Mouse (Mus musculus) c-Kit-positive CD71-positive TER-119-negative erythroid progenitor cells, embryonic 14.5 days (primary cell): ENCODE measurements around the gene Fam69a.
A peak's percentile ranks its signal among the peaks of the same experiment; 100 is the strongest.
"Not testable (repeated sequence)": the region's sequence is repeated elsewhere in the genome, so short reads cannot be mapped to it uniquely, and the experiment has no call there.

ENCODE experiments used
- DNase-seq: peaks from one replicate; pipeline ENCODE4 v3.0.0-alpha.2; 2013; ENCODE audit warnings: low read depth

Fam69a gene

GRCm38 (mm10) chr5:107946475-107946874 is 40.4 kb downstream of the Fam69a start:
- DNase-seq: no peak

- DNase-seq: no peak
Measured at GRCm38 (mm10) chr5:107943526-107943925, 43.4 kb downstream of the Fam69a start.

GRCm38 (mm10) chr5:107942941-107943340 is 43.9 kb downstream of the Fam69a start:
- no peak for DNase-seq

GRCm38 (mm10) chr5:107941222-107941621 is 45.7 kb downstream of the Fam69a start:
- no peak for DNase-seq

- no peak for DNase-seq
Measured at GRCm38 (mm10) chr5:107939701-107940100, 47.2 kb downstream of the Fam69a start.

GRCm38 (mm10) chr5:107938886-107939285 is 48.0 kb downstream of the Fam69a start:
- DNase-seq: no peak

GRCm38 (mm10) chr5:107938483-107938882 is 48.4 kb downstream of the Fam69a start:
- not testable (repeated sequence) for DNase-seq

GRCm38 (mm10) chr5:107936625-107937389 is 50.1 kb downstream of the Fam69a start:
- DNase-seq: no peak

- no peak for DNase-seq
Measured at GRCm38 (mm10) chr5:107934770-107935543, 51.9 kb downstream of the Fam69a start.

- DNase-seq: no peak
Measured at GRCm38 (mm10) chr5:107933202-107933974, 53.5 kb downstream of the Fam69a start.

GRCm38 (mm10) chr5:107932556-107932955 is 54.3 kb downstream of the Fam69a start:
- no peak for DNase-seq

GRCm38 (mm10) chr5:107926550-107927249 is 60.2 kb downstream of the Fam69a start:
- DNase-seq: no peak

GRCm38 (mm10) chr5:107924564-107924963 is 62.3 kb downstream of the Fam69a start:
- no peak for DNase-seq

GRCm38 (mm10) chr5:107922836-107923235 is 64.0 kb downstream of the Fam69a start:
- DNase-seq: no peak

GRCm38 (mm10) chr5:107921400-107922252 is 65.3 kb downstream of the Fam69a start:
- DNase-seq: peak; percentile 73

- DNase-seq: no peak
Measured at GRCm38 (mm10) chr5:107915280-107915679, 71.6 kb downstream of the Fam69a start.

GRCm38 (mm10) chr5:107911012-107911411 is 75.9 kb downstream of the Fam69a start:
- DNase-seq: no peak

- no peak for DNase-seq
Measured at GRCm38 (mm10) chr5:107910084-107910616, 76.7 kb downstream of the Fam69a start.

- DNase-seq: no peak
Measured at GRCm38 (mm10) chr5:107909668-107910067, 77.2 kb downstream of the Fam69a start.

- DNase-seq: no peak
Measured at GRCm38 (mm10) chr5:107908514-107909110, 78.3 kb downstream of the Fam69a start.
